Mouse (Mus musculus): ENCODE data around the gene Dcps.

Dcps gene

DNA sequence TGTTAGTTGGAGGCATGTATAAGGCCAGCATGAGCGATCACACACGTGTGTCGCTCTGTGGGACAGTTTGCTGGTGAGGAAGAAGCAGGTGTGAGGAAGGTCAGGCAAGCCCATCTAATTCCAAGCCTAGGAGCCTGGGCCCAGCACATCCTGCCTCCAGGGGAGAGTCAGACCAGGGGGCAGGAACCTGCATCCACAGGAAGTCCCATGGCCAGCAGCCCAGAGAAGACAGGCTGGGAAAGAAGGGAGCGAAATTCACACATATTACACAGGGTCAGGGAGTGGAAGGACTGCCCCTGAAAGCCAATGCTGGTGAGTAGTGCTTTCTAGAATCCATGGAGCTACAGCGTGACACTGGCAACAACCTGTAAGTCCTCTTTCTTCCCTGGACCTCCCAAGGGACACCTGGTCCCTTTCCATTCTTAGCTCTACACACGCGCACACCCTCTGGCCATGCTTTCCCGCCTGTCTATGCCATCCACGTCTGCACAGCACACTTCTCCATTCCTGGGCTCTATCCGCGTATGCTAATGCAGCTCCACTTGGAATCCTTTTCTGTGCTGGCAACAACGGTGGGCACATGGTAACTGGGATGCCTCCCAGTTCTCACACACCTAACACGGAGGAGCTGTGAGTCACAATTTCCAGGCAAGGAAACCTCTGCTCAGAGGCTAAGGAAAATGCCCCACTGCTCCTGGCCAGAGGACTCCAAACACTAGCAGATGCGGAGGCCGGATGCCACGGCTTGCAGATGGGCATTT lies 44.0 kb downstream of the Dcps start:
- ATAC-seq (ENCODE audit: low TSS enrichment), result peak; percentile 93

DNA sequence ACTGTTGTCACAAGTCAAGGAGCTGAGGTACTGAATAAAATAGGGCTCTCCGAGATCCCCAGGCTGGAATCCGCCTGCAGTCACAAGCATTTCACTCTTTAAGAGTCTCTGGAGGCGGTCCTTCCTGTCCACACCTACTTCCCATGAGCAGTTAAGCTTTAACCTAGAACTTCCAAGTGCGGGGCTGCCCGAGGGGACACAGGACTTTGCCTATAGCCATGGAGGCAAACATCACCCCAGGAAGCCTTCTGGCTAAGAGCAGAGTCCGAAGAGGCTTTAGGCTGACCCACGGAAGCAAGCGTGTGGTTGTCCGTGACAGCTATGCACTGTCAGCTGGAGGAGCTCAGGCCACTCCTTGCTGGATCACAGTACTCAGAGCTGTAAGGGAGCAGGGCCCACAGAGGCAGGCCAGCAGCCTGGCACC lies 46.9 kb downstream of the Dcps start:
- ATAC-seq (ENCODE audit: low TSS enrichment), result no peak

DNA sequence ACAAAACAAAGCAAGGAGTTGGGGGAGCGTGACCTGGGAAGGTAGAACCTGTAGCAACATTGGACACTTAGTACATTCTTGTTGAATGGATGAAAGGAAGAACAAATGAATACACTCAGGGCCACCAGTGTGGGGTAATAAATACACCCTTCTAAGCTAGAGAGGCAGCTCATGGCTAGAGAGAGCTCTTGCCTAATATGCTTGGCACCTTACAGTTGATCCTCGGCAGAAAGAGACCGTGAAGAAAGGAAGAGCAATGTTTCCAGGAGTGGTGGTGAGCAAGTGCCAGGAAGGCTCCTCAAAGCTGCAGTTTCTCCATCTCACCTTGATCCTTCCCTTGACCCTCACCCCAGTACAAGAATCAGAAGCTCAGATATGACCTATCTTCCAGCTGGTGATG lies 47.3 kb downstream of the Dcps start:
- no peak for ATAC-seq (ENCODE audit: low TSS enrichment)

- no peak for ATAC-seq (ENCODE audit: low TSS enrichment)
Measured at GRCm38 (mm10) chr9:35127561-35127960, 48.3 kb downstream of the Dcps start.

GRCm38 (mm10) chr9:35127147-35127546 lies 48.7 kb downstream of the Dcps start:
- ATAC-seq (ENCODE audit: low TSS enrichment), result no peak

DNA sequence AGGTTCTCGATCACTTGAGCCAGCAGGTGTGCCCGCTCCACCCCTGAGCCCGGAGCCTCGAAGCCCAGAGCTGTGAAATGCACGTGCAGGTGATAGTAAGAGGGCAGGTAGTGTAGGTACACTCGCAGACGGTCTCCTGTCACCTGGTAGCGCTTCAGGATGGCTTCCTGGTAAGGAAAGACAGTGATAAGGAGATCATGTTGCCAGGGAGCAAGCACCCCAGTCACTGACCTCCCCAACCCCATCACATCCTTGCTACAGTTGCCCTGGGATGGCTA lies 51.2 kb downstream of the Dcps start:
- no peak for ATAC-seq (ENCODE audit: low TSS enrichment)

DNA sequence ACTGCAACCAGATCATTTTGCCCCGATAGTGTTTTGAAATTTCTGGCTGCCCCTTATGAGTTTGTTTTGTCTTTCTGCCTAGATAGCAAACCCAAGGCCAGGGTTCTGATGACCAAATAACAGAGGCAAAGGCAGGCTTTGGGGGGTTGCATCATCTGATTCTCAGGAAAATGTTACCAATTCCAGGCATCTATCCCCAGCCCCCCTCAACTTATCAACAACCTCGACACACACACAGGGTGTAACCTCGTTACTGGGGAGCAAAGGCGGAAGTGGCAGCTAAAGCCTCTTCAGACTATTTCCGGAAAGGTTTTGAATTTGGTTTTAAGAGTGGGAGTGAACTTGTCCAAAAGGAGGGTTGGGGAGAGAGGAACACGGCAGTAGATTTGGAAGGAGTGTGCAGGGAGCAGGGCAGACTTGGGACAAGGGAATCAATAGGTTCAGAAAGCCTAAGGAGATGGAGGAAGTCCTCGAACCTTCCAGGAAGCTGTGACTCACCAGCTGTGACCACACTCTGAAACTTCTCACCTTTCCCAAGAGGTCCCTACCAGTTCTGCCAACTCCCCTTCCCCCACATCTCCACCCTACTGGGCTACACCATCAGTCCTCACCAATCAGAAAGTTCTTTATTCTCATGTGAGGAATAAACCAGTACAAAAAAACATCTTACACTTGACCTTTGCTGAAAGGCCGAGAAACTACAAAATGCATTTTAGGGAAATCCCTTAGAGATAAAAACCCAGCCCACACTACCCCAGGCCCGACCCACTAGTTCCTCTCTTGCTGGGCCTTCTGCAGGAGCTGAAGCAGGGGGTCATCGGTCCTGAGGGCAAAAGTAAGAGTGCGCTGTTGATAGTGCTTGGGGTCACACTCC lies 51.8 kb downstream of the Dcps start:
- no peak for ATAC-seq (ENCODE audit: low TSS enrichment)

DNA sequence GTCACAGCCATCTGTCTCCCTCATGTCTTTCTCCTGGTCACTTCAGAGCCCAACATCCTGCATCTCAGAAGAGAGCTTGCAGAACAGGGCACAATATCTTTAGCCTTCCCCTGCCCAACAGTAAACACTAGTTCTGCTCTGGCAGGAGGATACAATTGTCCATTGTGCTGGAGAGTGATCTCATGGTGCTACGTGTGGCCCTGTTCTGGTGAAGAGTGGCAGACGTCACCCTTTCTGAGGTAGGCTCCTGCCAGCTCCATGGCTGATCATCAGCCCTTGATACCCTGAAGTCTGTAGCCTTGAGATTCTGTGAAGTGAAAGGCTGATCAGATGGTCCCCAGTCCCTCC lies 52.4 kb downstream of the Dcps start:
- ATAC-seq (ENCODE audit: low TSS enrichment), result peak; percentile 67

DNA sequence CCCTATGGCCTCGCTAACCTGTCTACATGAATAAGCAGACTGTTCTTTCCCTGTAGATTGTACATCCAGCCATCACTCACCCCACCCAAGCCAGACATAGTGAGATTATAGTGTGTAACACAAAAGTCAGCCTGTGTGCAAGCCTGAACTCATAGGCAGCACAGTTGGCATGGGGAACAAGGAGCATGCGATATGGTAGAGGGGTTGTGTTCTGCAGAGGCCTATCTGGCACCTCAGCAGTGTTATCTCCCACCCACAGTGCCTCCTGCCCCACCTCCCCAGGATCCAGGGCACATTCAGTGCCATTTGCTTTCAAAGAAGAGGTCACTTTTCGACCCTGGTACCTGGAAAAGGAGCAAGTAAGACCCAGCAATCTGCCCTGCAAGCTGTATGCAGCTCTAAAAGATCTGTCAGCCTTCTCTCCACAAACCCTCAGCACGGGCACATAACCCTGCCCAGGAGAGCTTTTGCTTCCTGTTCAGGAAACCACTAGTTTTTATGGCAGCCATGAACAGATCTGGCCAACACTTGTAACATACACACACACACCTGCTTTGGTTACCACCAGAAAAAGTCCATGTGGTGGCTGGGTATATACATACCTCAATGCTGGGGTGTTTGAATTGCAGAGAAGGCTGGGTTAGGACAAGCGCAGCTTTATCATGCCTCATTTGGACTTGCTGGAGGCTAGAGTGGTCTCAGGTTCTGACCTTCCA lies 53.2 kb downstream of the Dcps start:
- no peak for ATAC-seq (ENCODE audit: low TSS enrichment)

GRCm38 (mm10) chr9:35119168-35119567 lies 56.7 kb downstream of the Dcps start, which contains the start of gene St3gal4:
Gene St3gal4 (minus strand): TSS chr9:35119268.
- no peak for ATAC-seq (ENCODE audit: low TSS enrichment)

DNA sequence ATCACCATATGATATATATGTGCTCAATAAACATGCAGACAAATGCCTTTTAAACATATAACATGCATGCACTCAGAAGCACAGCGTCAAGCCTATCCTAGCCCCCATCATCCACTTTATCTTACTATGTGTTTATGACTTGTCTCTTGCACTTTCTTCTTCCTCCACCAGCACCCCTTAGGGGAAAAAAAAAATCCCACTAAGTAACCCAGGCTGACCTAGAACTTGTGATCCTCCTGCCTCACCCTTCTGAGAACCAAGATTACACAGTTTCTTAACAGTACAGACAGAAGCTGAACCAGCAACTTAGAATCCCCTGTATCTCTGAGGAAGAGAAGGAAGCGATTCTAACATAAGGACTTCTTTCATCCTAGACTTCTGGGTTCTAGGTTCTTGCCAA lies 57.3 kb downstream of the Dcps start:
- no peak for ATAC-seq (ENCODE audit: low TSS enrichment)

DNA sequence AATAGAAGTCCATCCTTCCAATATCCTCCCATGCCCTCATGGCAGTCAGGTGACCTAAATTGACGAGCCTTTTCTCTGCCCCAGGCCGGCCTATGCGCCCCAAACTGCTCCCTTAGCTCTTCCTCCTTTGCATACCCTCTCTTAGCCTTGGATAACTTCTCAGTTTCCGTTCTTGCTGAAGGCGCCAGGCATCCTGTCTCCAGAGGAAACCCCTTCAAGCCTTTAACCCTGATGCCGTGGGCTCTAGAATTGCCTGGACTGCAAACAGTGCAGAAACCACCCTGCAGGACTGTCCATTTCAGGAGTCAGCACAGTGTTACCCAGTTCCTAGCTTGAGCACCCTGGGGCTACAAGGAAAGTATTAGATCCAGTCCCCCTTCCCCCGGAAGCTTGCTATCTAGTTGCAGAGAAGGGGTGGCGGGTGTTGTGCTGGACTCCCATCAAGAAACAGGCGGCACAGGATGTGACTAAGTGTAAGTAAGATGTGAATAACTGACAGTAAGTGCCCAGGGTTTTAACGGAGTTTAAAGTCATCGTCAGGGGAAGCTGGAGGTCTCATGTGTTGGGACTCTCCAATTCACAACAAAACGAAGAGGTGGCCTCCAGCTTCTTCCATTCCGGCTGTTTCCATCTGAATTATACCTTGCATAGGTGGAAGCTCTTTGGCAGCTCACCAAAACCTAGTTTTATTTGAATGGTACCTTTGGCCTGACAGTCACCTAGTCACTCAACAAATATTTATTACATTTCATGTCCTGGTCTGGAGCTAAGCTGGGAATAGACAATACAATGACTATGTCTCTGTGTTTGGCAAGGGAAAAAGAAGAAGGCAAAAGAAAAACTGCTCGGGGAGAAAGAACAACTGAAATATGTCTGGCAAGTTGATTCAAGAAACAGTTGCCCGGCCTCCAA lies 58.2 kb downstream of the Dcps start:
- ATAC-seq (ENCODE audit: low TSS enrichment), result peak; percentile 18

DNA sequence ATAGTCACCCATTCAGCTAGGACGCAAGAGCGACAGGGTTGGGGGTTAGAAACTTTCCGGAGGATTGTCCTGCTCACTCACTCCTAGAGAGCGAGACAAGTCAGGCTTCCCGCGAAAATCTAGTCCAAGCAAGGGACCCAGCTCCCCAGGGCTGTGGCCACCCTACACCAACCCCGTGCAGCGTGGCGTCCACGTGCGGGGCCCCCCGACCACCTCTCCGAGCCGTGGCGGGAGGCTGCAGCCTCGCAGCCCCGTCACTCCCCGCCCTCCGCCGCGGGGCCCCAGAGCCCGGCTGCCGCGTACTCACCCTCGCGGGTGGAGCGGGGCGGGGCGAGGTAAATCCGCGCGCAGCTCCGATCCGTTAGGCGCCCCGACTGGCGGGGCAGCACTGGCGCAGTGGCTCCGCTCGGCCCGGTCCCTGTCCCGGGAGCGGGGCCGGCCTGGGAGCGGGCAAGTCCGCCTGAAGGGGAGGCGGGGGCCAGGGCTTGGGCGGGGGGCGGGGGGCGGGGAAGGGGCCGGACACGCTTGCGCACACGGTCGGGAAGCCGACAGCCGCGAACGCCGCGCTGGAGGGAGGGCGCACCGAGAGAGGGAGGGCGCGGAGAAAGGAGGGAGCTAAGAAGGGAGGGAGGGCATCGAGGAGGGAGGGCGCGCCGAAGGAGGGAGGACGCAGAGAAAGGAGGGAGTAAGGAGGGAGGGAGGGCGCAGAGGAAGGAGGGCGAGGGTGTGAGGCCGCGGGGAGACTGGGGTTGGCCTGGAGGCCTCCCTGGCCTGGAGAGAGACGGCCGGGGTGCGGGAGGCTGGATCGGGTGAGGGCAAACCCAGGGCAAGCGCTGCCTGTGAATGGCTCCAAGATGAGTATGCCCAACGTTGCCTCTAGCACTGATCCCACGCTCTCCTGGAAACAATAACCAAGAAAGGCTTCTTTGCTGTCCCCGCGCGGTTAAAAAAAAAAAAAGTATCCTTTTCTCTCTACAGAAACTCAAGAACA lies 59.2 kb downstream of the Dcps start:
- peak; percentile 75 for ATAC-seq (ENCODE audit: low TSS enrichment)

DNA sequence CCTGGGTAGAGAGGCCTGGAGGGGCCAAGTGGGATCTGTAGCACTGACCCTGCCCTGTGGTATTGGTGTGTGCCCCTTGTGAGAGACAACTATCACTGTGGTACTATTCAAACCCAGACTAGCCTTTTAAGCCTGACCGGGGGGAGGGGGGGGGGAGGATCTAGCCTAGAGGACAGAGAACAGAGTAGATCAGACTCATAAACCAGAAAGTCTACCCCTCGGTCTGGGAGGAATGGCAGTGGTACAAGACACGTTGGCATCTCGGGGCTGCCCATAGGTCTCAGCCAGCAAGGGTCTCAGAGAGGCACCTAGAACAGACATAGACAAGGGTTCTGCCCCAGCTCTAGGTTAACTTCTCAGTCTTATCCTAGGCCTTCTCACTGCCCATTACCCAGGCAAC lies 60.1 kb downstream of the Dcps start:
- no peak for ATAC-seq (ENCODE audit: low TSS enrichment)

DNA sequence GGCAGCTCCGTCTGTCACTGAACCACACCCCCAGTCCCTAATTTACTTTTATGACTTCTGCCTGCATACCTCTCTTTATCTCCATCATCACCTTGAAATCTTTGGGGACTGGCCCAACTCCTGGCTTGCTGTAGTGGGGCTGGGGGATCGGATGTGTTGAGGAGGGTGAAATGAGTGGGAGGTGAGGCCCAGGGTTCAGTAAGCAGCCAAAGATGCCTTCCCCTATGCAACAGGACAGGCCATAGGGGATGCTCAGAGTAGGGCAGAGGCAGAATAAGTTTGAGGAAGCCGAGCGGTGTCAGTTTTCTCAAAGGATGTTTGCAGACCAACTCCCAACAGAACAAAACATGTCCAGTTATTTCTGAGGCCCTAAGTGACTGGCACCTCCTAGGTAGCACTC lies 60.6 kb downstream of the Dcps start:
- no peak for ATAC-seq (ENCODE audit: low TSS enrichment)

GRCm38 (mm10) chr9:35114234-35114633 lies 61.6 kb downstream of the Dcps start:
- ATAC-seq (ENCODE audit: low TSS enrichment), result no peak

GRCm38 (mm10) chr9:35111941-35112595 lies 63.8 kb downstream of the Dcps start:
- ATAC-seq (ENCODE audit: low TSS enrichment), result no peak

- no peak for ATAC-seq (ENCODE audit: low TSS enrichment)
Measured at GRCm38 (mm10) chr9:35111446-35111845, 64.4 kb downstream of the Dcps start.

DNA sequence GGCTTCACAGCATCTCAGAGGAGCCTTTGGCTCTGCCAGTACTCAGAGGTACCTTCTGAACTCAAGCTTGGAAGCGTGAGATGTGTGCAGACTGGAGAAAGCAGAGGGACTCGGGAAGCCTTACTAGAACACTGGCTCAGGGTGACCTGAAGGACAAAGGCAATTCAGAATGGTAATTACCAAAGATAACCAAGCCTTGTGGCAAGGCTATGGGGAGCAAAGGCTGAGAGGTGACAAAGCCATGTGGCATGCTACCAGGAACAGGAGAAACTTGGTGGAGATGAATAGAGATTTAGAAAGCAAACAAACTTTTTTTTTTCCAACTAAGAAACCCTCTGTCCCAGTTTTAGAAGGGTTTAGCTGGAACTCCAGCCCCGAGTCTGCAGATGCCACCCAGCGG lies 65.3 kb downstream of the Dcps start:
- ATAC-seq (ENCODE audit: low TSS enrichment), result no peak

GRCm38 (mm10) chr9:35110051-35110450 lies 65.8 kb downstream of the Dcps start:
- no peak for ATAC-seq (ENCODE audit: low TSS enrichment)

All from frontal cortex, adult (tissue).